Mouse (Mus musculus): ENCODE results near the gene Sv2b. TPM values are rescaled to one million over a fixed set of nuclear protein-coding genes. Genes with fewer than 3 reads are reported as not detected.
A peak's percentile ranks its signal among the peaks of the same experiment; 100 is the strongest.

The Sv2b gene
- polyA plus RNA-seq (2012; rRNA removed), result 0.43 and 0.95 TPM in 2 replicates

DNA sequence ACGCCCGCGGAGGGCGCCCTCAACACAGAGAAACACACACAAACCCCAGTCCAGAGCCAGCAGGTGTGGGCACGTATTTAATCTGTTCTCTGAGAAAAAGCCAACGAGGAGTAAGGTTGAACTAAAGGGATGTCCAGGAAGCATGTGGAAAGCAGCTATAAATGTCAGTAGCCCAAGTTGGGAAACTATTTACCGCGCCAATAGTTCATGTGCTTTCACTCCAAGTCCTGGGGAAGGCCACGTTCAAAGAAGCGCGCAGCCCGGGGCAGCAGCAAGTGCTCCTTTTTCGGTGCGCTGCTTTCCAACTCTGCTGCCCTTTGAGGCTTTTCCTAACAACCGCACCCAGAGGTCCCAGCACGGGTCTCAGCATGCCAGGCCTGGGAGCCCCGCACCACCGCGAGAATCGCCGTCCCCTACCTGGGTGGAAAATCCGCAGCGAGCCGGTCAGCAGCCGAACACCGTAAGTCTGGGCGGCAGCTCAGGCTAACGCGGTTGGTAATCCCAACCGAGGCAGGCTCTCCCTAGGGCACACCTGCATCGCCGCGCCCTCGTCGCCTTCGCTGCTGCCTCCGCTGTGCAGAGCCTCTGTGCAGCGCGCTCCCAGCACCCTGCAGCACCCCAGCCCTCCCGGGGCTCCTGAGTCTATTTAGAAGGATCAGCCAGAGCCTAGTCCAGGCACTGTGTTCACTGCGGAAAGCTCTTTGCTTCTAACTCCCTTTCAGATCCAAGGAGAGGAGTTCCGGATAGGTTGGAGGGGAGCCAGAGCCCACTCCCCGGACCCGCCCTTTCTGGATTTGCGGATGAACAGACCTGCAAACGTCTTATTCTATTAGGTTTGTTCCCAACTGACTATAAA lies at the start of gene Sv2b:
Gene Sv2b, minus strand, starts transcription at position 806 of the 856 bp plus-strand sequence.
- H3K4me1 ChIP-seq (ENCODE audit: control insufficient read depth, insufficient read depth, low read length), result peaks cover 10% of the 10 kb centered on the region
- no peak within 1 kb of the TSS for H3K27ac ChIP-seq (ENCODE audit: control insufficient read depth, insufficient read depth, low read depth, low read length)
- H3K36me3 ChIP-seq (ENCODE audit: control insufficient read depth, insufficient read depth, low read length), result no peaks in the 10 kb centered on the region
- TF ChIP-seq POLR2A (IDR thresholded peaks at IDR 0.05; ENCODE audit: control insufficient read depth, low read depth, low read length) (no peak), CTCF (IDR thresholded peaks at IDR 0.05; ENCODE audit: control insufficient read depth, insufficient read depth, insufficient replicate concordance, low read depth, low read length) (no peak)
- H3K27me3 ChIP-seq (ENCODE audit: control insufficient read depth, insufficient read depth, low read length), result no peaks in the 10 kb centered on the region
- H3K4me3 ChIP-seq (ENCODE audit: control insufficient read depth, low read depth, low read length), result peak within 1 kb of the TSS; percentile 39; the same call in 1 of the 2 replicates

GRCm38 (mm10) chr7:75358284-75358851 lies 49.3 kb upstream of the Sv2b start:
- Histone ChIP-seq H3K4me1 (ENCODE audit: control insufficient read depth, insufficient read depth, low read length) (no peaks in the 10 kb centered on the region), H3K36me3 (ENCODE audit: control insufficient read depth, insufficient read depth, low read length) (no peaks in the 10 kb centered on the region), H3K27ac (ENCODE audit: control insufficient read depth, insufficient read depth, low read depth, low read length) (no peak overlapping the region), H3K27me3 (ENCODE audit: control insufficient read depth, insufficient read depth, low read length) (no peaks in the 10 kb centered on the region), H3K4me3 (ENCODE audit: control insufficient read depth, low read depth, low read length) (no peak overlapping the region)
- TF ChIP-seq CTCF (IDR thresholded peaks at IDR 0.05; ENCODE audit: control insufficient read depth, insufficient read depth, insufficient replicate concordance, low read depth, low read length), result no peak
- no peak for TF ChIP-seq POLR2A (IDR thresholded peaks at IDR 0.05; ENCODE audit: control insufficient read depth, low read depth, low read length)

DNA sequence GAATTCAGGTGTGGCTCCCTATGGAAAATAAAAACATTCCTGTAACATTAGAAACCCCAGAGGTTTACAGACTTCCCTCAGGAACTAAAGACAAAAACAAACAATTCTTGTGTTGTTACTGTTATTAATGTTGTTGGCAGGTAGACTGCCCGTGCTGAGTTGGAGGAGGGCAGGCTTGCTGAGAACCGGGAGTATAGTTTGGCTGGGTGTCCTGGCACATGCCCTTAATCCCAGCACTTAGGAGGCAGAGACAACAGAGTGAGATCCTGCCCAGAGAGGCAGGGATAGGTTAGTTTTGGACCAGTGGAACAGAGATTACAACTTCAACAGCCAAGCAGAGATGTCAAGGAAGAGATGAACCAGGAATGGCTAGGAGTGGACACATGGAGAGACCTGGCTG lies 46.5 kb upstream of the Sv2b start:
- no peaks in the 10 kb centered on the region for H3K36me3 ChIP-seq (ENCODE audit: control insufficient read depth, insufficient read depth, low read length)
- H3K27me3 ChIP-seq (ENCODE audit: control insufficient read depth, insufficient read depth, low read length), result no peaks in the 10 kb centered on the region
- H3K27ac ChIP-seq (ENCODE audit: control insufficient read depth, insufficient read depth, low read depth, low read length), result no peak overlapping the region
- no peak overlapping the region for H3K4me3 ChIP-seq (ENCODE audit: control insufficient read depth, low read depth, low read length)
- TF ChIP-seq CTCF (IDR thresholded peaks at IDR 0.05; ENCODE audit: control insufficient read depth, insufficient read depth, insufficient replicate concordance, low read depth, low read length), result no peak
- H3K4me1 ChIP-seq (ENCODE audit: control insufficient read depth, insufficient read depth, low read length), result no peaks in the 10 kb centered on the region

DNA sequence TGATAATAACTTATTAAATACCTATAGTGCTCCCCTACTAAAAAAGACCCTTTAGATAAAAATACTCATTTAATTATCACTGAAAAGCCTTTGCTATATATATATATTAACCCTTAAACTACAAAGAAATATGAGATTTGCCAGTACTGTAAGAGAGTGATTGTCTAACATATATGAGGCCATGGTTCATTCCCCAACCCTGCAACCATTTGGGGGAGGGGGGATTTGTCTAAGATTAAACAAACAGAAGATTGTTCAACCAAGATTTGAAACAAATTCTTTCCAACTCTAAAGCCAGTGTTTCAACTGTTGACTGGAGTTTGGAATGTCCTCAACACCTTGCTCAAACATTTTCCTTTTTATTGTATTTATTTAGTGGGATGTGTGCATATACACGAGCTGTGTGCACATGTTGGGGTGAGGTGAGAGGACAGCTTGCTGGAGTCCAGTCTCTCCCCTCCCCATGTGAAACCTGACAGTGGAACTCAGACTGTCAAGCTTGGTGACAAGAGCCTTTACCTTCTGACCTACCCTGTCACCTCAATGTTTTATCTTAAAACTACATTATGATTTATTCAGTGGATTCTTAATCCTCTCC lies 43.8 kb upstream of the Sv2b start:
- Histone ChIP-seq H3K27ac (ENCODE audit: control insufficient read depth, insufficient read depth, low read depth, low read length) (no peak overlapping the region), H3K27me3 (ENCODE audit: control insufficient read depth, insufficient read depth, low read length) (no peaks in the 10 kb centered on the region), H3K36me3 (ENCODE audit: control insufficient read depth, insufficient read depth, low read length) (no peaks in the 10 kb centered on the region), H3K4me1 (ENCODE audit: control insufficient read depth, insufficient read depth, low read length) (no peaks in the 10 kb centered on the region), H3K4me3 (ENCODE audit: control insufficient read depth, low read depth, low read length) (no peak overlapping the region)
- no peak for TF ChIP-seq CTCF (IDR thresholded peaks at IDR 0.05; ENCODE audit: control insufficient read depth, insufficient read depth, insufficient replicate concordance, low read depth, low read length)
- no peak for TF ChIP-seq POLR2A (IDR thresholded peaks at IDR 0.05; ENCODE audit: control insufficient read depth, low read depth, low read length)

GRCm38 (mm10) chr7:75350172-75350571 lies 41.1 kb upstream of the Sv2b start:
- TF ChIP-seq POLR2A (IDR thresholded peaks at IDR 0.05; ENCODE audit: control insufficient read depth, low read depth, low read length) (no peak), CTCF (IDR thresholded peaks at IDR 0.05; ENCODE audit: control insufficient read depth, insufficient read depth, insufficient replicate concordance, low read depth, low read length) (no peak)
- Histone ChIP-seq H3K27me3 (ENCODE audit: control insufficient read depth, insufficient read depth, low read length) (no peaks in the 10 kb centered on the region), H3K4me1 (ENCODE audit: control insufficient read depth, insufficient read depth, low read length) (no peaks in the 10 kb centered on the region), H3K36me3 (ENCODE audit: control insufficient read depth, insufficient read depth, low read length) (no peaks in the 10 kb centered on the region), H3K27ac (ENCODE audit: control insufficient read depth, insufficient read depth, low read depth, low read length) (no peak overlapping the region), H3K4me3 (ENCODE audit: control insufficient read depth, low read depth, low read length) (no peak overlapping the region)

GRCm38 (mm10) chr7:75332311-75332710 lies 23.2 kb upstream of the Sv2b start:
- Histone ChIP-seq H3K27ac (ENCODE audit: control insufficient read depth, insufficient read depth, low read depth, low read length) (no peak overlapping the region), H3K4me1 (ENCODE audit: control insufficient read depth, insufficient read depth, low read length) (no peaks in the 10 kb centered on the region), H3K27me3 (ENCODE audit: control insufficient read depth, insufficient read depth, low read length) (no peaks in the 10 kb centered on the region), H3K4me3 (ENCODE audit: control insufficient read depth, low read depth, low read length) (no peak overlapping the region), H3K36me3 (ENCODE audit: control insufficient read depth, insufficient read depth, low read length) (no peaks in the 10 kb centered on the region)
- TF ChIP-seq POLR2A (IDR thresholded peaks at IDR 0.05; ENCODE audit: control insufficient read depth, low read depth, low read length) (no peak), CTCF (IDR thresholded peaks at IDR 0.05; ENCODE audit: control insufficient read depth, insufficient read depth, insufficient replicate concordance, low read depth, low read length) (no peak)

DNA sequence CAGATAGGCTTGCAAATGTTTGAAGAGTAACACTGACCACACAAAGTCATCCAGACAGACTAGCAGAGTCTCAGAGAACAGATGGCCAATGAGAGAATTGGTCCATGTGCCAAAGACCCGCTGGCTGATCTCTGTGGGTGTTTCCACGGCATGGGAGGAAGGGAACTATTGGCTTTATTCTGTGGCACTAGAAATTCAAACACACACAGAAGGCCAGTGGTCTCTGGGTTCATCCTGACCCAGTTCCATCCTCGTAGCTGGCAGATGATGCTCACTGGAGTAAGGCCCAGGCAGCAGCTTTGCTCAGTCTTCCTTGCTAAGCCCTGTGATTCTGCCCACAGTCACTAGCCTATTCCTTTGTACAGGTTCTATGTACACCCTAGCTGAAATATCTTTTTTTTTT lies 20.7 kb upstream of the Sv2b start:
- no peak overlapping the region for H3K27ac ChIP-seq (ENCODE audit: control insufficient read depth, insufficient read depth, low read depth, low read length)
- H3K36me3 ChIP-seq (ENCODE audit: control insufficient read depth, insufficient read depth, low read length), result no peaks in the 10 kb centered on the region
- no peak overlapping the region for H3K4me3 ChIP-seq (ENCODE audit: control insufficient read depth, low read depth, low read length)
- no peaks in the 10 kb centered on the region for H3K27me3 ChIP-seq (ENCODE audit: control insufficient read depth, insufficient read depth, low read length)
- TF ChIP-seq CTCF (IDR thresholded peaks at IDR 0.05; ENCODE audit: control insufficient read depth, insufficient read depth, insufficient replicate concordance, low read depth, low read length), result no peak
- no peak for TF ChIP-seq POLR2A (IDR thresholded peaks at IDR 0.05; ENCODE audit: control insufficient read depth, low read depth, low read length)
- H3K4me1 ChIP-seq (ENCODE audit: control insufficient read depth, insufficient read depth, low read length), result no peaks in the 10 kb centered on the region
